Mouse (Mus musculus): Measurements from ENCODE around the gene Papolg. TPM values are rescaled to one million over a fixed set of nuclear protein-coding genes. Genes with fewer than 3 reads are reported as not detected.

Papolg gene
- total and polyA plus RNA-seq, 3 experiments, result 6.5 to 7.9 TPM; not detected in 1

GRCm38 (mm10) chr11:23903909-23904308 lies 8.9 kb upstream of the Papolg start:
- peaks cover 2 to 9% of the 10 kb centered on the region in 2 experiments; a peak in 3 of 4 replicates for H3K27me3 ChIP-seq (ENCODE audit: control insufficient read depth in 1 of 2, insufficient read depth in 2 of 2, low read length in 2 of 2)
- H3K9ac ChIP-seq (ENCODE audit: control insufficient read depth, low read depth, low read length, poor library complexity, severe bottlenecking), result no peak overlapping the region
- no peak for DNase-seq (ENCODE audit: low read depth, low spot score)
- no peaks in the 10 kb centered on the region for H3K9me3 ChIP-seq (replicated peaks; ENCODE audit: insufficient read depth, low read length)
- no peaks in the 10 kb centered on the region for H3K36me3 ChIP-seq (ENCODE audit: control insufficient read depth in 1 of 2, insufficient read depth in 2 of 2, low read length in 2 of 2)
- TF ChIP-seq E2F4 (IDR thresholded peaks at IDR 0.05; ENCODE audit: borderline replicate concordance, low read depth, low read length) (no peak), ZKSCAN1 (IDR thresholded peaks at IDR 0.05; ENCODE audit: low read depth, low read length) (no peak), ZNF384 (IDR thresholded peaks at IDR 0.05; ENCODE audit: low read depth, low read length) (no peak), ETS1 (IDR thresholded peaks at IDR 0.05; ENCODE audit: low read depth, low read length) (no peak), TCF12 (IDR thresholded peaks at IDR 0.05; ENCODE audit: low read depth, low read length) (no peak), RCOR1 (IDR thresholded peaks at IDR 0.05; ENCODE audit: low read depth, low read length) (no peak), USF2 (IDR thresholded peaks at IDR 0.05; ENCODE audit: borderline replicate concordance in 1 of 2, insufficient read depth in 1 of 2, low read depth in 1 of 2, low read length in 2 of 2) (no peak)
- no peaks in the 10 kb centered on the region for H3K79me2 ChIP-seq (ENCODE audit: control insufficient read depth, insufficient read depth, low read length, poor library complexity)
- H3K4me1 ChIP-seq (ENCODE audit: control insufficient read depth in 1 of 2, insufficient read depth in 2 of 2, low read length in 2 of 2), result no peaks in the 10 kb centered on the region
- no peak overlapping the region for H3K4me3 ChIP-seq (ENCODE audit: control insufficient read depth in 1 of 2, insufficient read depth in 1 of 2, low read depth in 2 of 2, low read length in 2 of 2)
- H3K27ac ChIP-seq (ENCODE audit: control insufficient read depth, low read depth, low read length), result no peak overlapping the region

DNA sequence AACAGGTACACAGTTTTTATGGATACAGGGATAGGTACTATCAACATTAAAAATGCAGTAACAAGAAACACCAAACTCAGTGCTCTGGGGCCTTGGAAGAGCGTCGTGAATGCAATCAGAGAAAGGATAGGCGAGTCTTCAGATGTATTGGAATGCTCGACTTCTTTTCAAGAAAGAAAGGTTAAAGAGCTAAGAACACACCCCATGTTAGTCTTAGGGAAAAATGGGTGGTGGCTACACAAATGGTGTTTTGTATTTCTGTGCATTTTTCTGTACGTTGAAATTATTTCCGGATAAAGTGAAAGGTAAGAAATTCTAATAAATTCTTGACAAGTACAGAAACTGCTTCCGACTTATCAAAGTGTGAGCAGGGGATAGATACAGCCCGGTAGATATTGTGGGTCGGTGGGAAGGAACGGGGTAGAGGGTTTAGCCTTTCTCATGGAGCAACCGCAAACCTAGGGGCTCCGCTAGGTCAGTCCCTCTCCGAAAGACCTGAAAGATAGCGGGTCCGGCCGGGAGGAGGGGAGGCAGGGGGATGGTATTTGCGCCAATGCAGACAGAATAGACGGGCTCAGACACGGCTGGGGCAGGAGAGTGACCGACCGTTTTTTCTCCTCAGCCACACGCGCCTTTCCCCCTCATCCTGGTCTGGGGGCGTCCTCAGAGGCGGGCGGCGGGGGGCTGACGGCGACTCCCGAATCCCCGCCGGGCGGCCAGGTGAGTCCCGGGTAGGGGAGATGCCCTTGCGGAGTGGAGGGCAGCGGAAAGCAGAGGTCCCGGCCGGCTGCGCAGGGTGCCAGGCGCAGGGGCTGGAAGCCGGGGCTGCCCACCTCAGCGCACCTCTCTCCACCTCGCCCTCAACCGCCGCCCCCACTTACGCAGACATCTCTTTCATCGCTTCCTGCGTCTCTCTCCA lies 653 bp downstream of the Papolg start:
- Histone ChIP-seq H3K27ac (ENCODE audit: control insufficient read depth, low read depth, low read length) (peak overlapping the region; percentile 94), H3K79me2 (ENCODE audit: control insufficient read depth, insufficient read depth, low read length, poor library complexity) (peaks cover 12% of the 10 kb centered on the region), H3K4me1 (ENCODE audit: control insufficient read depth in 1 of 2, insufficient read depth in 2 of 2, low read length in 2 of 2) (peaks cover 5 to 6% of the 10 kb centered on the region in 2 experiments), H3K4me3 (ENCODE audit: control insufficient read depth in 1 of 2, insufficient read depth in 1 of 2, low read depth in 2 of 2, low read length in 2 of 2) (peak overlapping the region; percentile 89 to 100), H3K36me3 (ENCODE audit: control insufficient read depth in 1 of 2, insufficient read depth in 2 of 2, low read length in 2 of 2) (peaks cover 10 to 15% of the 10 kb centered on the region in 2 experiments; a peak in 3 of 4 replicates), H3K9ac (ENCODE audit: control insufficient read depth, low read depth, low read length, poor library complexity, severe bottlenecking) (peak overlapping the region; percentile 81), H3K9me3 (replicated peaks; ENCODE audit: insufficient read depth, low read length) (no peaks in the 10 kb centered on the region), H3K27me3 (ENCODE audit: control insufficient read depth in 1 of 2, insufficient read depth in 2 of 2, low read length in 2 of 2) (peaks cover 3 to 5% of the 10 kb centered on the region in 2 experiments; a peak in 3 of 4 replicates)
- no peak for TF ChIP-seq TAL1 (IDR thresholded peaks at IDR 0.05; ENCODE audit: low read length)
- TF ChIP-seq MAFK (IDR thresholded peaks at IDR 0.05; ENCODE audit: borderline replicate concordance, low read depth, low read length), result no peak
- TF ChIP-seq CHD1 (IDR thresholded peaks at IDR 0.05; ENCODE audit: low read depth, low read length), result no peak
- TF ChIP-seq CHD2 (IDR thresholded peaks at IDR 0.05; ENCODE audit: low read length), result no peak
- TF ChIP-seq NRF1 (IDR thresholded peaks at IDR 0.05; ENCODE audit: insufficient read depth, low read depth, low read length, poor library complexity, severe bottlenecking), result peak; percentile 32; the same call in 1 of the 2 replicates
- no peak for TF ChIP-seq ELF1 (IDR thresholded peaks at IDR 0.05; ENCODE audit: low read depth, low read length)
- no peak for TF ChIP-seq TBP (IDR thresholded peaks at IDR 0.05; ENCODE audit: low read depth, low read length)
- no peak for TF ChIP-seq SIN3A (IDR thresholded peaks at IDR 0.05; ENCODE audit: low read length)
- no peak; a peak in 1 of 4 replicates for TF ChIP-seq EP300 (IDR thresholded peaks at IDR 0.05; ENCODE audit: low read depth in 1 of 2, low read length in 2 of 2)
- TF ChIP-seq MXI1 (IDR thresholded peaks at IDR 0.05; ENCODE audit: low read depth, low read length), result no peak
- no peak for TF ChIP-seq KAT2A (conservative IDR thresholded peaks at IDR 0.05; ENCODE audit: low read depth, low read length)
- 0 out of 2 replicates have a peak, but pooled peaks have one; percentile 13 for TF ChIP-seq ETS1 (IDR thresholded peaks at IDR 0.05; ENCODE audit: low read depth, low read length)
- TF ChIP-seq UBTF (IDR thresholded peaks at IDR 0.05; ENCODE audit: borderline replicate concordance, insufficient read depth, low read depth, low read length), result no peak
- no peak for TF ChIP-seq E2F4 (IDR thresholded peaks at IDR 0.05; ENCODE audit: borderline replicate concordance, low read depth, low read length)
- DNase-seq (ENCODE audit: low read depth, low spot score), result peak; percentile 48
